Mouse (Mus musculus) telencephalon, adult 2 months (tissue): ENCODE results near the gene Ssh2.

Source experiments
- DNase-seq: peaks from one replicate; pipeline ENCODE4 v3.0.0-alpha.2; 2011; ENCODE audit warnings: low read depth, low spot score

The Ssh2 gene

GRCm38 (mm10) chr11:77491502-77492291, 275.6 kb downstream of the Ssh2 start:
- DNase-seq: peak; percentile 87

GRCm38 (mm10) chr11:77492311-77492871, 276.3 kb downstream of the Ssh2 start:
- no peak for DNase-seq

- peak; percentile 89 for DNase-seq
Measured at GRCm38 (mm10) chr11:77492911-77493332, 276.8 kb downstream of the Ssh2 start.

GRCm38 (mm10) chr11:77493512-77494343, 277.6 kb downstream of the Ssh2 start, which contains the start of gene Git1:
Git1 (plus strand) TSS chr11:77493562.
- DNase-seq: no peak

GRCm38 (mm10) chr11:77494344-77494676, 278.2 kb downstream of the Ssh2 start:
- DNase-seq: no peak

GRCm38 (mm10) chr11:77494782-77495181, 278.7 kb downstream of the Ssh2 start:
- no peak for DNase-seq

- no peak for DNase-seq
Measured at GRCm38 (mm10) chr11:77495507-77495906, 279.4 kb downstream of the Ssh2 start.

GRCm38 (mm10) chr11:77497341-77497756, 281.3 kb downstream of the Ssh2 start:
- no peak for DNase-seq

- no peak for DNase-seq
Measured at GRCm38 (mm10) chr11:77497851-77498250, 281.8 kb downstream of the Ssh2 start.

GRCm38 (mm10) chr11:77498261-77499139, 282.4 kb downstream of the Ssh2 start:
- no peak for DNase-seq

- DNase-seq: no peak
Measured at GRCm38 (mm10) chr11:77499354-77499753, 283.3 kb downstream of the Ssh2 start.

- DNase-seq: no peak
Measured at GRCm38 (mm10) chr11:77500361-77501325, 284.6 kb downstream of the Ssh2 start.

GRCm38 (mm10) chr11:77501392-77501791, 285.3 kb downstream of the Ssh2 start:
- no peak for DNase-seq

GRCm38 (mm10) chr11:77501971-77502370, 285.9 kb downstream of the Ssh2 start:
- DNase-seq: no peak

GRCm38 (mm10) chr11:77502481-77502880, 286.4 kb downstream of the Ssh2 start:
- DNase-seq: no peak

GRCm38 (mm10) chr11:77503511-77503910, 287.4 kb downstream of the Ssh2 start:
- DNase-seq: no peak

- DNase-seq: no peak
Measured at GRCm38 (mm10) chr11:77504377-77504776, 288.3 kb downstream of the Ssh2 start.

- DNase-seq: no peak
Measured at GRCm38 (mm10) chr11:77505291-77505980, 289.3 kb downstream of the Ssh2 start.

- DNase-seq: no peak
Measured at GRCm38 (mm10) chr11:77506273-77506672, 290.2 kb downstream of the Ssh2 start.

GRCm38 (mm10) chr11:77506941-77507340, 290.9 kb downstream of the Ssh2 start:
- DNase-seq: no peak
